Mouse (Mus musculus) kidney, embryonic 15.5 days (tissue): Measurements from ENCODE around the gene Fat4. TPM values are rescaled to one million over a fixed set of nuclear protein-coding genes. Genes with fewer than 3 reads are reported as not detected.

ENCODE experiments used
- ATAC-seq: fragments of 200-750 bp; cut with Nextera tagmentation; replicated peaks from 2 replicates; pipeline ENCODE4 v1.8.0; 2017; ENCODE audit warnings: moderate TSS enrichment; ENCODE audit not compliant: low FRiP score
- H3K27ac ChIP-seq: fragments of 300-500 bp; sonication (generic); 2 replicates; pipeline ENCODE4 v1.5.1; 2015; ENCODE audit warnings: mild to moderate bottlenecking, inconsistent platforms
- H3K27me3 ChIP-seq: fragments of 300-500 bp; sonication (generic); 2 replicates; pipeline ENCODE4 v1.6.1; 2015; ENCODE audit warnings: inconsistent platforms
- H3K36me3 ChIP-seq: fragments of 300-500 bp; sonication (generic); 2 replicates; pipeline ENCODE4 v1.6.1; 2015; ENCODE audit warnings: inconsistent platforms
- H3K4me1 ChIP-seq: fragments of 300-500 bp; sonication (generic); 2 replicates; pipeline ENCODE4 v1.6.1; 2015; ENCODE audit warnings: inconsistent platforms
- H3K4me2 ChIP-seq: fragments of 300-500 bp; sonication (generic); 2 replicates; pipeline ENCODE4 v1.6.1; 2015; ENCODE audit warnings: moderate library complexity, mild to moderate bottlenecking, inconsistent platforms
- H3K4me3 ChIP-seq: fragments of 300-500 bp; sonication (generic); replicated peaks from 2 replicates; pipeline ENCODE4 v1.5.1; 2015; ENCODE audit warnings: mild to moderate bottlenecking, inconsistent platforms
- H3K9ac ChIP-seq: fragments of 300-500 bp; sonication (generic); 2 replicates; pipeline ENCODE4 v1.6.1; 2015; ENCODE audit warnings: mild to moderate bottlenecking, inconsistent platforms
- H3K9me3 ChIP-seq: fragments of 300-500 bp; sonication (generic); replicated peaks from 2 replicates; pipeline ENCODE4 v1.6.1; 2016; ENCODE audit warnings: inconsistent platforms
- WGBS: fragments of 180-500 bp; shearing (Covaris S2); methylation state at CpG from one replicate; pipeline ENCODE4 v1.1.7; 2015; ENCODE audit warnings: mixed read lengths; 5-methylcytosine and 5-hydroxymethylcytosine counted together
- polyA plus RNA-seq: library from polyadenylated mRNA; unstranded; fragments of >200 nt; fragmentation: Nextera tagmentation; extraction: Ambion mirVana; gene quantifications from 2 replicates; pipeline ENCODE4 v1.2.1, GENCODE M21; 2015

Gene Fat4
- polyA plus RNA-seq, 1 experiment from 2014 or later: 8.2 TPM

DNA sequence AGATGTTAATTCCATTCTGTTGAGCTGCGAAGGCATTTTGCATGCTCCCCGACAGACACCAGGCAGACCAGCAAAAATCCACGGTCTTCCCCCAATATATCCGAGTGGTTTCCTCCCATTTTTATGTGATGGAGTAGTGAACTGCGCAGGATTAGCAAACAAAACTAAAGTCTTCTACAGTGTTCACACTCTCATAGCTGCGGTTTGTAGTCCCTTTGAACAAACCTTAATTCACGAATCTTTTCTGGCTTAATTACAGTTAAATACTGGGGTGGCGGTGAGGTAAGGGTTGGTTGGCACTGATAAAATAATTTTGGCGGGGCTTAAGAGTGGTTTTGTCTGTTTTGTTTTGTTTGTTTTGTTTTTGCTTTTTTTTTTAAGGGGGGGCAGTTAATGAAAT lies 3.1 kb upstream of the Fat4 start:
- Histone ChIP-seq H3K27me3 (no peaks in the 10 kb centered on the region), H3K4me3 (peak overlapping the region; percentile 68; the same call in 1 of the 2 replicates), H3K4me1 (peaks cover 27% of the 10 kb centered on the region), H3K27ac (no peak overlapping the region), H3K4me2 (peak overlapping the region; percentile 96), H3K9me3 (no peaks in the 10 kb centered on the region), H3K36me3 (peaks cover 1% of the 10 kb centered on the region), H3K9ac (no peak overlapping the region)
- no peak for ATAC-seq
- 47% methylated on average over 9 of the region's 9 CpGs for WGBS

DNA sequence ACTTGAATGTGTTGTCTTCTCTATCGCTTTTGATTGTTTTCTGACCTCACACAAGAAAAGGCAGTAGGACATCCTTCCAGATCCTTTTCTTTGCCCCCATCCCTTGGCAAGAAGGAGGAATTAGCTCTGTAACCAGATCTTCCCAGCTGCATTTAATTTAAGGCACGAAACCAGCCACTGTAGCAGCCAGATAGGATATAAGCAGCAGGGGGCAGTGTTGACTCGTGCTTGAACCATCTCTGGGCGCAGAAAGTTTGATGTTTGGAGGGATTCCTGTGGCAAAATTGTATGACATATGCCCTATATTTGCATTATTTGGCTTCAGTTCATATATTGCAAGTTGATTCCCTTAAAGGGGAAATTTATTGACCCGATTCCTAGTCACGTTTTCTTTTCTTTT lies 2.5 kb upstream of the Fat4 start:
- no peak for ATAC-seq
- 0% methylated on average over 6 of the region's 6 CpGs for WGBS
- Histone ChIP-seq H3K9ac (0 out of 2 replicates have a peak overlapping the region, but pooled peaks have one; percentile 29), H3K4me1 (peaks cover 33% of the 10 kb centered on the region), H3K4me3 (peak overlapping the region; percentile 68), H3K27ac (peak overlapping the region; percentile 95; the same call in 1 of the 2 replicates), H3K9me3 (no peaks in the 10 kb centered on the region), H3K27me3 (no peaks in the 10 kb centered on the region), H3K4me2 (peak overlapping the region; percentile 96), H3K36me3 (peaks cover 7% of the 10 kb centered on the region)

DNA sequence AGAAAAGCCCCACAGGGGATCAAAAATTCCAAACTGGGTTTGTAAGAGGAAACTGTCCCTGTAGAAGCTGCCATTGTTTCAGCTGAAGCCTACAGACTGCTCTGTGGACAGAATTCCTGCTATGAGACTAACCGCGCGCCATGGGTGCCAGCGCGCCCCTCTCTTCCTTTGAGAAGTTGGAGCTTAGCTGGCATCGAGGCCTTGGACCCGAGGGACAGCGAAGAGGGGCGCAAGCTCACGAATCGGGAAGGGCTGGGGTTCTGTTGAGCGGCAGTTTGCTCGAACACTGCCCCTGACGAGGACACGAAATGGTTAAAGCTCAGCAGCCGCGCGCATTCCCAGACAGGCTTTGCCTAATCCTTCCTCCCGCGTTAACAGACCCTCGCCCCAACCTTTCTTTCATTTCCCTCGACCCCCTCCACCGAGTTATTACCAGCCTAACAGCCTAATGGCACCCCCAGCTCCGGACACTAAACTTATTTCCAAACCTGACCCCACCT lies 1.8 kb upstream of the Fat4 start:
- Histone ChIP-seq H3K4me2 (peak overlapping the region; percentile 96), H3K27ac (peak overlapping the region; percentile 95), H3K4me3 (peak overlapping the region; percentile 68), H3K9me3 (no peaks in the 10 kb centered on the region), H3K27me3 (no peaks in the 10 kb centered on the region), H3K9ac (peak overlapping the region; percentile 64), H3K4me1 (peaks cover 37% of the 10 kb centered on the region), H3K36me3 (peaks cover 14% of the 10 kb centered on the region)
- ATAC-seq: peak; percentile 7; the same call in 1 of the 2 replicates
- WGBS: 0% methylated on average over 24 of the region's 24 CpGs

DNA sequence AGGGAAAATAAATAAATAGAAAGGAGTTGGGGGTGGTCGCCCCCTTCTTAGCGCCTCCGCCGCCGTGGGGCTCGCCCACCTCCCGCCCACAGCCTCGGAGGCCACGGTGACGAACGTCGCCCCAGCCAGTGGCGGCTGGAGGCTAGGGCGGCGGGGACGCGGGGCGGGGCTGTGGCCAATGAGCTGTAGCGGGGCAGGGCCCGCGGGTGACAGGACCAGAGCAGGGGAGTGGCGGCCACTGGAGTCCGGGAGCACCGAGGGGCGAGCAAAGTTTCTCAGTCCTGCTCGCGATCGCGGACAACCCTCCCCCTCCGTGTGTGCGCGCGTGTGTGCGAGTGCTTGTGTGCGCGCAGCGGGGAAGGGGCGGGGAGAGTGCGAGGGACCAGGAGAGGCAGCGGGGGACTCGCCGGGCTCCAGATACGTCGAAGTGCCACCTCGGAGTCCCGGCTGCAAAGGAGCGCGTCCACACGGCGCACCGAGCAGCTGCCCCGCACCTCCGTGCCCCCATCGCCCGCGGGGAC lies 1.2 kb upstream of the Fat4 start:
- H3K9ac ChIP-seq: peak overlapping the region; percentile 64
- H3K27ac ChIP-seq: peak overlapping the region; percentile 95
- H3K4me3 ChIP-seq: peak overlapping the region; percentile 68
- peaks cover 20% of the 10 kb centered on the region for H3K36me3 ChIP-seq
- H3K4me2 ChIP-seq: peak overlapping the region; percentile 96
- no peaks in the 10 kb centered on the region for H3K9me3 ChIP-seq
- H3K4me1 ChIP-seq: peaks cover 43% of the 10 kb centered on the region
- under 1% methylated on average over 50 of the region's 56 CpGs for WGBS
- no peaks in the 10 kb centered on the region for H3K27me3 ChIP-seq
- ATAC-seq: peak; percentile 93

DNA sequence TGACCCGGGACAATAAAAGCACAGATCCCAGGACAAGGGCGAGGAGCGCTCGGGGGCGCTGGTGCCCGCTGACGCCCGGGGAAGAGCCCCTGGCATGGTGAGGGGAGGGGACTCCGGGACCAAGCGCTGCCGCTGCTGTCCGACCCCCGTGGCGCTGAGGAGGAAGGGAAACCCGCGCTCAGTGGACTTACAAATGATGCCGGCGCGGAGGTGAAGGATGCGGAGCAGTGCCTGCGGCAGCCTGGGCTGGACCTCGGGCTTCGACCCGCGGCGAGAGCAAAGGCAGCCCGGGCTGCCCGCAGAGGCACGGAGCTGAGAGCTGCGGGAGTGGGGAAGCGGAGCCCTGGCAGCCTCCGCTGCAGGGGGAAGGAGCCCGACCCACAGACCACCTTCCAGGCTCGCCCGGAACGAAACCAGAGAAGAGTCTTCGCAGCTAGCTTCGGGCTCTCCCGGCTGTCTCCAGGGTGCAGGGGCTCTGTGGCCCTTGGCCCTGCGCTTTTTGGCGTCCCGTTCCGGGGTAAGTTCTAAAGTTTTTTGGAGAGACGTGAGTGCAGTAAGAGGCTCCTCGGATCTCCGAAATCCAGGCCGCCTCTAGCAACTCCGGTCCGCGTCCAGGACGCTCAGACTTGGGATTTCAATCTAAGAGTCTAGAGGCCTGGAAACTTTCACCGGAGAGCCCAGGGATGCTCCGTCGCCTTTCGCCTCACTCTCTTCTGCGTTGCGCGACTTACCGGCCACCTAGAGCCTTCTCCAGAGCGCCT lies 499 bp upstream of the Fat4 start:
- Histone ChIP-seq H3K27ac (peak overlapping the region; percentile 95), H3K9ac (peak overlapping the region; percentile 64), H3K4me1 (peaks cover 45% of the 10 kb centered on the region), H3K36me3 (peaks cover 27% of the 10 kb centered on the region), H3K4me2 (peak overlapping the region; percentile 96), H3K4me3 (peak overlapping the region; percentile 68), H3K9me3 (no peaks in the 10 kb centered on the region), H3K27me3 (no peaks in the 10 kb centered on the region)
- WGBS: under 1% methylated on average over 60 of the region's 60 CpGs
- peak; percentile 38 for ATAC-seq

DNA sequence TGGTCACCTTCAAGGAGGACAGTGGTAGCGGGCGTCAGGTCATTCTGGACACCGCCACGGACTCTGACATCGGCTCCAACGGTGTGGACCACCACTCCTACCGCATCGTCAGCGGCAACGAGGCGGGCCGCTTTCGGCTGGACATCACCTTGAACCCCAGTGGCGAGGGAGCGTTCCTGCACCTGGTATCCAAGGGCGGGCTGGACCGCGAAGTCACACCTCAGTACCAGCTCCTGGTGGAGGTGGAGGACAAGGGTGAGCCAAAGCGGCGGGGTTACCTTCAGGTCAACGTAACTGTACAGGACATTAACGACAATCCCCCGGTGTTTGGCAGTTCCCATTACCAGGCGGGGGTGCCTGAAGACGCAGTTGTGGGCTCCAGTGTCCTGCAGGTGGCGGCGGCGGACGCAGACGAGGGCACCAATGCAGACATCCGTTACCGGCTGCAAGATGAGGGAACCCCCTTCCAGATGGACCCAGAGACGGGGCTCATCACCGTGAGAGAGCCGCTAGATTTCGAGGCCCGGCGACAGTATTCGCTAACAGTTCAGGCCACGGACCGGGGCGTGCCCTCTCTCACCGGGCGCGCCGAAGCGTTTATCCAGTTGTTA lies 746 bp downstream of the Fat4 start:
- no peak; the same call in 1 of the 2 replicates for ATAC-seq
- Histone ChIP-seq H3K4me2 (peak overlapping the region; percentile 96), H3K27ac (no peak overlapping the region), H3K9me3 (no peaks in the 10 kb centered on the region), H3K27me3 (no peaks in the 10 kb centered on the region), H3K36me3 (peaks cover 35% of the 10 kb centered on the region), H3K4me3 (peak overlapping the region; percentile 68), H3K4me1 (peaks cover 56% of the 10 kb centered on the region), H3K9ac (peak overlapping the region; percentile 64)
- under 1% methylated on average over 47 of the region's 47 CpGs for WGBS

DNA sequence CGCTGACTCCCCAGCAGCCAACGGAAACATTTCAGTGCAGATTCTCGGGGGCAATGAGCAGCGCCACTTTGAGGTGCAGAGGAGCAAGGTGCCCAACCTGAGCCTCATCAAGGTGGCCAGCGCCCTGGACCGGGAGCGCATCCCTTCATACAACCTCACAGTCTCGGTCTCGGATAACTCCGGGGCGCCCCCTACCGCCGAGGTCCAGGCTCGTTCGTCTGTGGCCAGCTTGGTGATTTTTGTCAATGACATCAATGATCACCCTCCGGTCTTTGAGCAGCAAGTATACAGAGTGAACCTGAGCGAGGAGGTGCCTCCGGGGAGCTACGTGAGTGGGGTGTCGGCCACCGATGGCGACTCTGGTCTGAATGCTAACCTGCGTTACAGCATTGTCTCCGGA lies 1.4 kb downstream of the Fat4 start:
- peak overlapping the region; percentile 96 for H3K4me2 ChIP-seq
- peak overlapping the region; percentile 68 for H3K4me3 ChIP-seq
- peaks cover 35% of the 10 kb centered on the region for H3K36me3 ChIP-seq
- WGBS: 8% methylated on average over 24 of the region's 24 CpGs
- ATAC-seq: no peak
- peaks cover 60% of the 10 kb centered on the region for H3K4me1 ChIP-seq
- H3K27ac ChIP-seq: no peak overlapping the region
- no peaks in the 10 kb centered on the region for H3K27me3 ChIP-seq
- H3K9ac ChIP-seq: peak overlapping the region; percentile 64
- H3K9me3 ChIP-seq: no peaks in the 10 kb centered on the region

DNA sequence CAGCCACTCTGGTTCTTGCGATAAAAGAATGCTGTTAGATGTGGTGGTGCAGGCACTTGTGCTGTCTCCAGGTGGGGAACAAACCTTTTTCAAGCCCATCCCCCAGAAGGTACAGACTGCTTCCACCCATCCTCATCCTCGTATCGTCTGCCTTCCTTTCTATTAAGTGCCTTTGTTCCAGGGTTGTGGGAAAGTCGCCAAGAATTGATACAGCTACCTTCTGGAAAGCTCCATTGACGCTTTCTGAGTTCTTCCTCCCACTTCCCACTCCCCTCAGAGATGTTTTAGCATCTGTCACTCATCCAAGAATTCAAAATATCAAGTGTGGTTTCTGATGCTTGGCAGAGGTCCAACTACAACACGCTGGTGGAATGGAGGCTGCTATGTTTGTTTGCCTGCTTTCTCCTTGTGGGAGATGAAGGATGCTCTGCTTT lies 6.1 kb downstream of the Fat4 start:
- no peak overlapping the region for H3K27ac ChIP-seq
- no peaks in the 10 kb centered on the region for H3K9me3 ChIP-seq
- peak overlapping the region; percentile 58 for H3K4me2 ChIP-seq
- peak overlapping the region; percentile 40 for H3K4me3 ChIP-seq
- no peak for ATAC-seq
- H3K27me3 ChIP-seq: no peaks in the 10 kb centered on the region
- H3K4me1 ChIP-seq: peaks cover 49% of the 10 kb centered on the region
- no peak overlapping the region for H3K9ac ChIP-seq
- 18% methylated on average over 6 of the region's 6 CpGs for WGBS
- H3K36me3 ChIP-seq: peaks cover 54% of the 10 kb centered on the region

DNA sequence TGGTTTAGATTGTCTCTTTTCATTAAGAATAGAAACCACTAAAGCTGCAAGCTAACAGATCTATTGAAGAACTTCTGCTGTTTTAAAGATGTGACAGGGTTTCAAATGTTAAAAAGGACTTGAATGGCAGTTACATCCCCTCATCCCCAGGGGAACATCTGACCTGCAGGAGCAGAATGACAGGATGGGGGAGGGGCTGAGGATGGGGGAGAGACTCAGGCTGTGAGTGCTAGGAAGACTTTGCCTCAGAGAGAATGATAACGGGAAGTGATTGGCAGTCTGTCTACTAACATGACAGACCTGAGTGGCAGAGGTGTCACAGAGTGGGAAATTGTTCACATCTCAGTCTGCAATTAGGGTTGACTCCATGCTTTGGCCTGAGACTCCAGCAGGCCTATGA lies 14.1 kb downstream of the Fat4 start:
- Histone ChIP-seq H3K4me1 (peaks cover 15% of the 10 kb centered on the region), H3K36me3 (peaks cover 20% of the 10 kb centered on the region), H3K27me3 (no peaks in the 10 kb centered on the region), H3K9me3 (no peaks in the 10 kb centered on the region), H3K4me3 (no peak overlapping the region), H3K27ac (no peak overlapping the region), H3K9ac (no peak overlapping the region), H3K4me2 (no peak overlapping the region)
- WGBS: 26% methylated on average over 1 of the region's 1 CpGs
- no peak for ATAC-seq

DNA sequence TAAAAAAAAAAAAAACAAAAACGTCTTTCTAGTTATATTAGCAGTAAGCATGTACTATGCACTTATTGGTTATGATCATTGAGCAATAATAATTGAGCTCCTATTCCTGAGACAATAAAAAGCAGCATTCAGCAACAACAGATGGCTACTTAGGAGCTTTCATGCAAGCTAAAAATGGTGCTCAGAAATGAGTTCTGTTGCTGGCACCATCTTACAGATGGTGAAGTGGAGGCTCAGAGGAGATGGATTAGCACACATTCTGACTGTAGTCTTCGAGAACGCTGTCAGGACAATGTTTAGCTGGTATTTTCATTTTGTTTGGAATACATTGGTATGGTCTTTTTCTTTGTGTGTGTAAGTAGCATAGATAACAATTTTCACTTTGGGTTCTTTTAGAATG lies 20.1 kb downstream of the Fat4 start:
- WGBS: 70% methylated on average over 3 of the region's 3 CpGs

DNA sequence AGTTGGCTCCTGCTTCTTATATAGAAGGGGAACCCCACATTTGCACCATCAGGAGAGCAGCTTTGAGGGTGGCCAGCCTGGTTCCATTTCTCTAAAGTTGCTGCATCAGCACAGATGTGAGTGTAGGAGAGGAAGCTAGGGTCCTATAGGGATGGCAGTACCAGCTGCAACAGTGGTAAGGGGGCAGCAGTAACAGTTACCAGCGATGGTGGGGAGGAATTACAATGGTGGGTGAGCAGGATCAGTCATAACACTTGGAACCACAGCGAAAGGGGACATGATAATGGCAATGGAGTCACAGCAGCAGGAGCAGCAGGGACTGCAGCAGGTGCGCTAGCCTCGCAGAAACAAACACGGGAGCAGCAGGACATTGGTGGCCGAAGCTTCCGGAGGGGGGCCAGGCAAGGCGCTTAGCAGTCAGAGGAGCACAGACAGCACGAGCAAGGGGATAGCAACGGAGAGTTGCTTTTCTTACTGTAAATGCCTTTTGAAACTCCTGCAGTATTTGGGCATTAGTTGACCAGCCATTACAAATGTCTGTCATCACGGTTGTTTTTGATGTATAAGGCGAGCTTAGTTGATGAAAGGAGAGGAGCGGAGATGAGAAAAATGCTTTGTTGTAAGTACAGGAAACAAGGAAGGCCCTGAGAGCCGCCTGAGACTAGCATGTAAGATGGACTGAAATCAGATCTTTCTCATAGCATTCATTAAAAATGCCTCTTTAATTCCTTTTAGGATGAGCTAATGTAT lies 21.1 kb downstream of the Fat4 start:
- H3K9ac ChIP-seq: no peak overlapping the region
- peak overlapping the region; percentile 19; the same call in 1 of the 2 replicates for H3K4me2 ChIP-seq
- no peak overlapping the region for H3K27ac ChIP-seq
- H3K4me1 ChIP-seq: peaks cover 25% of the 10 kb centered on the region
- no peak overlapping the region for H3K4me3 ChIP-seq
- no peaks in the 10 kb centered on the region for H3K9me3 ChIP-seq
- H3K36me3 ChIP-seq: peaks cover 3% of the 10 kb centered on the region; the same call in 1 of the 2 replicates
- ATAC-seq: no peak
- WGBS: 45% methylated on average over 14 of the region's 14 CpGs
- no peaks in the 10 kb centered on the region for H3K27me3 ChIP-seq

More for the DNA sequence above, 20.1 kb downstream of the Fat4 start:
- ATAC-seq: no peak
- H3K27me3 ChIP-seq: no peaks in the 10 kb centered on the region
- no peaks in the 10 kb centered on the region for H3K9me3 ChIP-seq
- H3K27ac ChIP-seq: no peak overlapping the region
- H3K4me3 ChIP-seq: no peak overlapping the region
- peaks cover 7% of the 10 kb centered on the region; the same call in 1 of the 2 replicates for H3K36me3 ChIP-seq
- H3K4me2 ChIP-seq: no peak overlapping the region
- peaks cover 16% of the 10 kb centered on the region for H3K4me1 ChIP-seq
- no peak overlapping the region for H3K9ac ChIP-seq
